Mouse (Mus musculus): ENCODE measurements around the gene Pgm2l1.

Gene Pgm2l1

GRCm38 (mm10) chr7:100288622-100289021 lies 61.4 kb downstream of the Pgm2l1 start:
- in situ Hi-C loops (cut with MboI, MseI): no loop called here

DNA sequence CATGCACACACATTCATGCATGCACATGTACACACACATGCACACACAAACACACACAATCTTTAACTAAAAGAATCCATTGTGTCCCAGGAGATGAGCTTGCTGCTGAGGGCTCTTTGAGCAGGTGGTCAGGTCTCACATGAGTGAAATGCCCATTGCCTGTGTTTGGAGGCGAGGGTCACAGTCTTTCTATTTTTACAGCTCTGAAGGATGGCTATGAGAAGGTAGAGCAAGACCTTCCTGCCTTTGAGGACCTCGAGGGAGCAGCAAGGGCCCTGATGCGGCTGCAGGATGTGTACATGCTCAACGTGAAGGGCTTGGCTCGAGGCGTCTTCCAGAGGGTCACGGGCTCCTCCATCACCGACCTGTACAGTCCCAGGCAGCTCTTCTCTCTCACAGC lies 66.4 kb downstream of the Pgm2l1 start:
- in situ Hi-C loops (cut with MboI, MseI): no loop called here

DNA sequence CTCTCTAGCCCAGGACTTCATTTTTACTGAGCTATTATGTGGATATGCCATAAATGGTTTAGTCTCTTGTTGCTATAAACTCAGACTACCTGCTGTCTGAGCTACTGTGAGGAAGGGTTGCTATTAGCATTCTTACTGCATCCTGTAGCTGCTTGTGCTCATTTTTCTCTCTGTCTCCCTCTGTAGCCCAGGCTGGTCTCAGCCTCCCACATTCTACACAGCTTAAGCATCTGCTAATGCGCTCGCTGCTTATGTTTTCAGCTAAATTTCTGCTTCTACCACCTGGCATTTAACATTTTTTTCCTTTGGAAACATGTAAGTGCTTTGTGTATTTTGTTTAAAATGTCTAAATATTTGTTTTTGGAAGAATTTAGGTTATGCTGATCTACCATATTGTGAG lies 68.6 kb downstream of the Pgm2l1 start:
- in situ Hi-C loops (cut with MboI, MseI): no loop called here

DNA sequence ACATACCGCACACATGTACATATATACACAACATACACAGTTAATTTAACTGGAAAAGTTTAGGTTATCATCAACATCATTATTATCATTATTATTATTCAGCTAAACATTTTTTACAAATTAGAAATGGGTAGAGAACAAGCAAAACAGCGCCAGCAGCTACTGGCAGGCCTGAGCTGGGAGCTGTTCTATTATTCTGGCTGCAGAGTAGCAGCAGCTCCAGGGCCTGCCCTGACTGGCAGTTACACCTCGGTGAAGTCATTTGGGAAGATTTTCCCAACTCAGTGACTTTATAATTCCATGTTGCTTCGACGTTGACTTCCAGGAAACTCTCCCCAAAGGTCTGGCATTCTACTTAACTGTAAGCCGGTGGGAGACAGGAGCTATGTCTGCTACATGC lies 69.5 kb downstream of the Pgm2l1 start:
- in situ Hi-C loops (cut with MboI, MseI): no loop called here

DNA sequence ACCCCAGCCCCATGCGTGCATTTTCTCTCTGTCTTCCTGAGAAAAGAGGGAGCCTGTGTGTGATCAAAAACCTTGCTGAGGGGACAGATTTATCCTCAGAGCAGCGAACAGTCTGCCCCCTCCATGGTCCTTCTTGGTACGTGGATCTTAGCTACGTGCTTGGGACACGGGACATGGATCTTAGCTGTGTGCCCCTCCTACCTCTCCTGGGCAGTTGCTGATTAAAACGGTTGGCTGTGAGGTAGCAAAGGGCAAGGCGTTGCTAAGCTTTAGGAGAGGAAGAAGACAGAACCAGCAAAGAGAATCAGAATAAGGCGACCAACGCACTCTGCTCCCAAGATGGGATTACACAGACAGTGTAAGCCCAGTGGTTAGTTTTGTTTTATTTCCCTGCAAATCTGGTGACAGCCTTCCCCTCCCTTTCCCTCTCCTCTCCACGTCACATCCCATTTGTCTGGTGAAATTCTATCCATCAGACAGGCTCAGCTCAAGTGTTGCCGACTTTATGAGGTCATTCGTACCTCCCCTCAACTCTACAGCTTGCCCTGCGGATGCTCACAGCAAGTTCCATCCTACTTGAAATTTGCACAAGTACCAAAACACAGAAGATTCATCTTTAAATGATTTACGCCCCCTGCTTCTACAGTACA lies 71.8 kb downstream of the Pgm2l1 start:
- in situ Hi-C loops (cut with MboI, MseI): no loop called here

DNA sequence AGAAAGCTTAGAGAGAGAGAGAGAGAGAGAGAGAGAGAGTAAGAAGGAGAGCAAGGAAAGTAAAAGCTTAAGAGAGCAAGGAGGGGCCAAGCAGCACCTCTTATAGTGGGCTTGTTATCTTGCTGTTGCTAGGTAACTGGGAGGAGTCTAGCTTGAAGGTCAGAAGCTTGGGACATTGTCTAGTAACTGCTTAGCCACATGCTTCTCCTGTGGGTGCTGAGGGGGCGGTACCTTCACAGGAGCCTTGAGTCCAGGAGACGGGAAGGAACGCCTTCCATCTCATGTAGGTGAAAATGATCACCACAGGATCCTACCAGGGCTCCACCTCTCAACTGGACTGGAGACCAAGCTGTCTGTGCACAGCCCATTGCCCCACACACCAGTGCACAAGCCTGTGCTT lies 74.2 kb downstream of the Pgm2l1 start:
- in situ Hi-C loops (cut with MboI, MseI): no loop called here

GRCm38 (mm10) chr7:100302316-100302715 lies 75.1 kb downstream of the Pgm2l1 start:
- in situ Hi-C loops (cut with MboI, MseI): no loop called here

DNA sequence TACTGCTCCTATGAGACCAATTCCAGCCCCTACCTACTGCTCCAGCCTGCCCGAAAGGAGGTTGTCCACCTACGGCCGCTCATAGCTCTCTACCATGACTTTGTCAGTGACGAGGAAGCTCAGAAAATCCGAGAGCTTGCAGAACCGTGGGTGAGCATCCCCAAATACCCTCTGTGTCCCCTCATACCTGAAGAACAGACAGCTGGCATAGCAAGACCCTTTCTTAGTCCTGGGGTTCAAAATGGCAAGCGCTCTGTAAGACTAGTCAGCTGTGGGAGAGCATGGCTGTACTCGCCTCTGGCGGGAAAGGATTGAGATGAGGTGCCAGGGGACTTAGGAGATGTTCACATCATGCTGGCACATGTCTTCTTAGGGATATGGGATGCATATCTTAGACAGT lies 78.7 kb downstream of the Pgm2l1 start:
- in situ Hi-C loops (cut with MboI, MseI): no loop called here

DNA sequence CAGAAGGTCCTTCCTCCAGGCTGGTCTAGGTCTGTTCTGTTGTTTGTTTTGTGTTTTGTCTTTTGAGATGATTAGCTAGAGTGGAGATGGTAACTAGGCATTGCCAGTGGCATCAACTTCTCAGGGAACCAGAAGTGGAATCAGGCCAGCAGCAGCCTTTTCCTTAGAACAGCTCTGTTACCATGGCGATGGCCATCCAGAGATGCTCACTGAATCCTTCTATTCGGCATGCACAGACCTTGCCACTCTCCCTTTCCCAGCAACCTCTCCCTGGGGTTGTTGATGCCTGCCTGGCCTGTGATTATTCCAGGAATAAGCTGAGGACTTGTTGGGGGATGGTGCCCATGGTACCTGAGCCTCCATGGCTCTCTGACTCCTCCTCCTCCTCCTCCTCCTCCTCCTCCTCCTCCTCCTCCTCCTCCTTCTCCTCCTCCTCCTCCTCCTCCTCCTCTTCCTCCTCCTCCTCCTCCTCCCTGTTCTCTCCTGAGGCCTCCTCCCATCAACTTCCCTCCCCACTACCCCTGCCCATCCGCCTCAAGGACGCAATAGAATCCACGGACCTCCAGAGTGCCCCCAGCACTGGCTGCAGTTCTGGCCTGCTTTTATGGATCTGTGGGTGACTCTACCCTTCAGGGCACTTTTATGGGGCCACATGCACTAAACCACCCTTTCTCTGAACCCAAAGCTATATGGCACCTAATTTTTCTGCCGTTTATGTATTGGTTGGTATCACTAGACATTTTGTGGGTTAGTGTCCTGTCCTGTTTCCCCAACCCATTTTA lies 80.9 kb downstream of the Pgm2l1 start:
- in situ Hi-C loops (cut with MboI, MseI): no loop called here

GRCm38 (mm10) chr7:100309216-100309615 lies 82.0 kb downstream of the Pgm2l1 start:
- in situ Hi-C loops (cut with MboI, MseI): no loop called here

GRCm38 (mm10) chr7:100309679-100310078 lies 82.5 kb downstream of the Pgm2l1 start:
- in situ Hi-C loops (cut with MboI, MseI): no loop called here

GRCm38 (mm10) chr7:100310290-100310689 lies 83.1 kb downstream of the Pgm2l1 start:
- in situ Hi-C loops (cut with MboI, MseI): no loop called here

DNA sequence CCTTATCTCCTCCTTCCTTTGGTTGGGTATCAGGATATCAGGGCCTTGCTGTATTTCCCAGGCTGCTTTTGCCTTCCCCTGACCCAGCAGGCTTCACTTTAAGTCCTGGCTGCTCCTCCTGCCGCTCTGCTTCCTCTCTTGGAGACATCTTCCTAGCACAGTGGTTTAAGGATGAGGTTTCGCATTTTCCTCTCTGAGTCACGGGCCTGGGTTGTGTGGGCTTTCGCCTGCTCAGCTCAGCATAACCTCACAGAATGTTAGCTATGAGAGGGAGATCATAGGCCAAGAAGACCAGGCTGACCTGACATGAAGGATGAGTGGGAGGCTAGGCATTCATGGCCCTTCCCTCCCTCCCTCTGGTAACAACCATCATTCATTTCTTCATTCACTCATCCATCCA lies 85.5 kb downstream of the Pgm2l1 start:
- in situ Hi-C loops (cut with MboI, MseI): no loop called here

- in situ Hi-C loops (cut with MboI, MseI): no loop called here
These were observed 89.7 kb downstream of the Pgm2l1 start for GRCm38 (mm10) chr7:100316924-100317323.

DNA sequence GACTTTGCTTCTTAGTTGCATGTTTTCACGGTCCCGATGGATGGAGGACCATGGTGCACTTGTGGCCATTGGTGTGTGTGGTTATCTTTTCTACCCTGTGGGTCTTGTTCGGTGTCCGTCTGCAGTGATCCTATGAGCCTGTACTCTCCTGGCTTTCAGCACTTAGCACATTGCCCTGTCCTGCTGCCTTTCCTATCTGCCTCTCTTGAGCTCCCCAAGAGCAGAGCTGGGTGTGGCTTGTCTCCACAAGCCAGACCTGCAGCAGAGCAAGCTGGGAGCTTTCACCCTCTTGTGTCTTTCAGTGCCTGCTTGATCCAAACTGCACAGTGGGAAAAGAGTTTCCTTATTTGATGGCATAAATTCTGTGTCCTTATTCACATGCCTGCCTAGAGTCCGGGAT lies 90.3 kb downstream of the Pgm2l1 start:
- in situ Hi-C loops (cut with MboI, MseI): no loop called here

DNA sequence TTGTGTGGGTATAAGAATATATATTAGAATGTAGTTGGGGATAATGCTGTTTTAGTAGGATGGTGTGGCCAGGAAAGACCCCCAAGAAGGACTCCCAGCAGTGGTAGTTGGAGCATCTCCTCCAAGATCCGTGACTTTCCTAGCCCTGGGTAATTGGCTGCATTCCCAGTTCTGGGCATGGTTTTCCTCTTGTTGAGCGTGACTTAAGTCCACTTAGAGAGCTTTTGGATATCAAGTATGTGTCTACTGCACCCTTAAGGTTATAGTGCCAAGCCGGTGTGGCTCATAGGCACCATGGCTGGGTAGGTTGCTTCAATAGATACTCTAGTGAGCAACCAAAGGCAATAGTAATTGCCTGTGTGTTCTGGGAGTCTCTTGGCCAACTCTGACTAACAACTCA lies 96.5 kb downstream of the Pgm2l1 start:
- in situ Hi-C loops (cut with MboI, MseI): no loop called here

GRCm38 (mm10) chr7:100325482-100325881 lies 98.3 kb downstream of the Pgm2l1 start:
- in situ Hi-C loops (cut with MboI, MseI): no loop called here

- in situ Hi-C loops (cut with MboI, MseI): no loop called here
These were observed 100.3 kb downstream of the Pgm2l1 start for GRCm38 (mm10) chr7:100327514-100327913.

All from T-helper 1 cell (primary cell).